Mouse (Mus musculus) cerebellum, adult 2 months (tissue): ENCODE data around the gene Napb. TPM values are rescaled to one million over a fixed set of nuclear protein-coding genes. Genes with fewer than 3 reads are reported as not detected.

Experiments
- DNase-seq, 2 experiments: peaks; one replicate each; pipeline ENCODE4 v3.0.0; 2021
- H3K27ac ChIP-seq: fragments of 200-500 bp; 2 replicates; pipeline ENCODE4 v1.5.1; 2012; ENCODE audit warnings: low read length, control low read depth, inconsistent platforms; ENCODE audit not compliant: insufficient read depth
- H3K27me3 ChIP-seq: fragments of 200-500 bp; 2 replicates; pipeline ENCODE4 v1.6.1; 2012; ENCODE audit warnings: inconsistent platforms, mild to moderate bottlenecking, low read length, moderate library complexity; ENCODE audit not compliant: control insufficient read depth, insufficient read depth
- H3K4me1 ChIP-seq: fragments of 200-500 bp; 2 replicates; pipeline ENCODE4 v1.6.1; 2011; ENCODE audit warnings: low read length; ENCODE audit not compliant: control insufficient read depth, insufficient read depth
- H3K4me3 ChIP-seq: fragments of 200-500 bp; replicated peaks from 2 replicates; pipeline ENCODE3; 2011; ENCODE audit warnings: mild to moderate bottlenecking, low read depth, low read length, control low read depth; ENCODE audit not compliant: insufficient read depth
- CTCF ChIP-seq: fragments of 200-500 bp; IDR thresholded peaks from 2 replicates; pipeline ENCODE4 v1.5.1; 2011; ENCODE audit warnings: low read depth, mild to moderate bottlenecking, control low read depth, low read length, moderate library complexity, borderline replicate concordance; ENCODE audit not compliant: insufficient read depth
- POLR2A ChIP-seq: fragments of 200-500 bp; IDR thresholded peaks from 2 replicates; pipeline ENCODE4 v1.6.1; 2011; ENCODE audit warnings: low read length, control low read depth, borderline replicate concordance; ENCODE audit not compliant: insufficient read depth
- WGBS: fragments of 180-500 bp; shearing (Covaris S2); methylation state at CpG from one replicate; pipeline ENCODE4 v1.1.7; 2018; 5-methylcytosine and 5-hydroxymethylcytosine counted together
- polyA plus RNA-seq: library from polyadenylated mRNA; depleted of rRNA; stranded (reverse); fragments of >200 nt; gene quantifications from 2 replicates; pipeline ENCODE4 v1.2.3, GENCODE M21; 2012; rRNA removed

Gene Napb
- polyA plus RNA-seq, 1 experiment: 192 TPM

GRCm38 (mm10) chr2:148650587-148651357 is 81.5 kb downstream of the Napb start:
- no peak overlapping the region for H3K27ac ChIP-seq
- no peak overlapping the region for H3K4me3 ChIP-seq
- H3K27me3 ChIP-seq: no peaks in the 10 kb centered on the region
- TF ChIP-seq CTCF: no peak
- no peak for TF ChIP-seq POLR2A
- no peak for DNase-seq
- H3K4me1 ChIP-seq: no peaks in the 10 kb centered on the region
- 10% methylated on average over 3 of the region's 3 CpGs for WGBS

GRCm38 (mm10) chr2:148644421-148645000 is 87.8 kb downstream of the Napb start:
- no peaks in the 10 kb centered on the region for H3K27me3 ChIP-seq
- no peak overlapping the region for H3K27ac ChIP-seq
- no peak overlapping the region for H3K4me3 ChIP-seq
- no peaks in the 10 kb centered on the region for H3K4me1 ChIP-seq
- WGBS: 61% methylated on average over 6 of the region's 6 CpGs
- no peak for DNase-seq
- no peak for TF ChIP-seq POLR2A
- TF ChIP-seq CTCF: no peak

Other genes with a start within 250 kb of the Napb start
- 26.8 and 27.8 TPM in 2 replicates for gene Nxt1, start 59.9 kb downstream of the Napb start, polyA plus RNA-seq
- 17.8 and 18.7 TPM in 2 replicates for gene Gzf1, start 51.4 kb downstream of the Napb start, polyA plus RNA-seq
- gene Cstl1, start 17.9 kb upstream of the Napb start, polyA plus RNA-seq: 0.27 TPM in 1 of 2 replicates, not detected in the other
- not detected in 2 replicates for gene Cst11, start 39.0 kb upstream of the Napb start, polyA plus RNA-seq
- gene 8030411F24Rik, start 49.5 kb upstream of the Napb start, polyA plus RNA-seq: not detected in 2 replicates
- gene Cst12, start 56.9 kb upstream of the Napb start, polyA plus RNA-seq: not detected in 2 replicates
- not detected in 2 replicates for gene Cst8, start 66.3 kb upstream of the Napb start, polyA plus RNA-seq
- gene Cst13, start 87.6 kb upstream of the Napb start, polyA plus RNA-seq: not detected in 2 replicates
- not detected in 2 replicates for gene Cst9, start 102.7 kb upstream of the Napb start, polyA plus RNA-seq
- not detected in 2 replicates for gene 9230104L09Rik, start 132.6 kb upstream of the Napb start, polyA plus RNA-seq
- gene Cst3, start 143.2 kb upstream of the Napb start, polyA plus RNA-seq: 1,975 and 2,220 TPM in 2 replicates